Mouse (Mus musculus): ENCODE measurements at regions not wholly inside any gene's neighbourhood (a gene's known extent, or its start where the extent isn't known, plus 50 kb on each side); places are given as distances from the start of the nearest gene placed in this dataset.

- H3K27ac ChIP-seq (ENCODE audit: low read length), result no peak overlapping the region
- no peak for ATAC-seq (ENCODE audit: low read depth)
These were observed 242.7 kb upstream of the Sulf2 start for GRCm38 (mm10) chr2:166398156-166398555.

GRCm38 (mm10) chr2:166394666-166395065 lies 239.2 kb upstream of the Sulf2 start:
- no peak overlapping the region for H3K4me2 ChIP-seq (ENCODE audit: low read depth, low read length)
- no peak overlapping the region for H3K27ac ChIP-seq (ENCODE audit: low read length)
- no peaks in the 10 kb centered on the region for H3K9me3 ChIP-seq (replicated peaks; ENCODE audit: control insufficient read depth, low read length)
- H3K4me3 ChIP-seq (ENCODE audit: low read depth, low read length), result no peak overlapping the region
- WGBS (ENCODE audit: insufficient replicate concordance), result 66% methylated on average over 13 of the region's 13 CpGs
- H3K27me3 ChIP-seq (ENCODE audit: control insufficient read depth, insufficient read depth, low read depth, low read length), result no peaks in the 10 kb centered on the region
- no peak overlapping the region for H3K9ac ChIP-seq (ENCODE audit: low read depth, low read length)
- no peak for ATAC-seq (ENCODE audit: low read depth)
- no peaks in the 10 kb centered on the region for H3K36me3 ChIP-seq (ENCODE audit: control insufficient read depth, insufficient read depth)
- H3K4me1 ChIP-seq (ENCODE audit: control insufficient read depth, low read depth, low read length), result no peaks in the 10 kb centered on the region

More at GRCm38 (mm10) chr2:166398156-166398555, 242.7 kb upstream of the Sulf2 start:
- Histone ChIP-seq H3K4me2 (ENCODE audit: low read depth, low read length) (no peak overlapping the region), H3K36me3 (ENCODE audit: control insufficient read depth, insufficient read depth) (no peaks in the 10 kb centered on the region), H3K9ac (ENCODE audit: low read depth, low read length) (no peak overlapping the region), H3K4me3 (ENCODE audit: low read depth, low read length) (no peak overlapping the region), H3K4me1 (ENCODE audit: control insufficient read depth, low read depth, low read length) (no peaks in the 10 kb centered on the region), H3K9me3 (replicated peaks; ENCODE audit: control insufficient read depth, low read length) (no peaks in the 10 kb centered on the region), H3K27me3 (ENCODE audit: control insufficient read depth, insufficient read depth, low read depth, low read length) (no peaks in the 10 kb centered on the region)
- 52% methylated on average over 10 of the region's 10 CpGs for WGBS (ENCODE audit: insufficient replicate concordance)

GRCm38 (mm10) chr2:166391176-166391575 lies 235.7 kb upstream of the Sulf2 start:
- H3K9me3 ChIP-seq (replicated peaks; ENCODE audit: control insufficient read depth, low read length), result no peaks in the 10 kb centered on the region
- 41% methylated on average over 5 of the region's 5 CpGs for WGBS (ENCODE audit: insufficient replicate concordance)
- H3K36me3 ChIP-seq (ENCODE audit: control insufficient read depth, insufficient read depth), result no peaks in the 10 kb centered on the region
- no peaks in the 10 kb centered on the region for H3K4me1 ChIP-seq (ENCODE audit: control insufficient read depth, low read depth, low read length)
- no peak overlapping the region for H3K4me2 ChIP-seq (ENCODE audit: low read depth, low read length)
- no peak for ATAC-seq (ENCODE audit: low read depth)
- H3K9ac ChIP-seq (ENCODE audit: low read depth, low read length), result no peak overlapping the region
- no peak overlapping the region for H3K4me3 ChIP-seq (ENCODE audit: low read depth, low read length)
- no peak overlapping the region for H3K27ac ChIP-seq (ENCODE audit: low read length)
- no peaks in the 10 kb centered on the region for H3K27me3 ChIP-seq (ENCODE audit: control insufficient read depth, insufficient read depth, low read depth, low read length)

- Histone ChIP-seq H3K27me3 (ENCODE audit: control insufficient read depth, insufficient read depth, low read depth, low read length) (no peaks in the 10 kb centered on the region), H3K36me3 (ENCODE audit: control insufficient read depth, insufficient read depth) (no peaks in the 10 kb centered on the region), H3K9ac (ENCODE audit: low read depth, low read length) (no peak overlapping the region), H3K4me1 (ENCODE audit: control insufficient read depth, low read depth, low read length) (no peaks in the 10 kb centered on the region), H3K4me3 (ENCODE audit: low read depth, low read length) (no peak overlapping the region), H3K9me3 (replicated peaks; ENCODE audit: control insufficient read depth, low read length) (no peaks in the 10 kb centered on the region), H3K4me2 (ENCODE audit: low read depth, low read length) (no peak overlapping the region), H3K27ac (ENCODE audit: low read length) (no peak overlapping the region)
- no peak for ATAC-seq (ENCODE audit: low read depth)
- WGBS (ENCODE audit: insufficient replicate concordance), result 43% methylated on average over 6 of the region's 6 CpGs
These were observed 232.6 kb upstream of the Sulf2 start for GRCm38 (mm10) chr2:166388050-166388449.

- no peaks in the 10 kb centered on the region for H3K27me3 ChIP-seq (ENCODE audit: control insufficient read depth, insufficient read depth, low read depth, low read length)
- 40% methylated on average over 5 of the region's 5 CpGs for WGBS (ENCODE audit: insufficient replicate concordance)
- no peak overlapping the region for H3K27ac ChIP-seq (ENCODE audit: low read length)
- H3K9ac ChIP-seq (ENCODE audit: low read depth, low read length), result no peak overlapping the region
- H3K9me3 ChIP-seq (replicated peaks; ENCODE audit: control insufficient read depth, low read length), result no peaks in the 10 kb centered on the region
- H3K4me3 ChIP-seq (ENCODE audit: low read depth, low read length), result no peak overlapping the region
- ATAC-seq (ENCODE audit: low read depth), result no peak
- H3K36me3 ChIP-seq (ENCODE audit: control insufficient read depth, insufficient read depth), result no peaks in the 10 kb centered on the region
- no peaks in the 10 kb centered on the region for H3K4me1 ChIP-seq (ENCODE audit: control insufficient read depth, low read depth, low read length)
- H3K4me2 ChIP-seq (ENCODE audit: low read depth, low read length), result no peak overlapping the region
These were observed 231.4 kb upstream of the Sulf2 start for GRCm38 (mm10) chr2:166386817-166387216.

GRCm38 (mm10) chr2:166384583-166384982 lies 229.1 kb upstream of the Sulf2 start:
- no peak overlapping the region for H3K9ac ChIP-seq (ENCODE audit: low read depth, low read length)
- ATAC-seq (ENCODE audit: low read depth), result no peak
- H3K36me3 ChIP-seq (ENCODE audit: control insufficient read depth, insufficient read depth), result no peaks in the 10 kb centered on the region
- no peaks in the 10 kb centered on the region for H3K9me3 ChIP-seq (replicated peaks; ENCODE audit: control insufficient read depth, low read length)
- no peaks in the 10 kb centered on the region for H3K4me1 ChIP-seq (ENCODE audit: control insufficient read depth, low read depth, low read length)
- 52% methylated on average over 6 of the region's 6 CpGs for WGBS (ENCODE audit: insufficient replicate concordance)
- H3K27ac ChIP-seq (ENCODE audit: low read length), result no peak overlapping the region
- H3K4me3 ChIP-seq (ENCODE audit: low read depth, low read length), result no peak overlapping the region
- H3K4me2 ChIP-seq (ENCODE audit: low read depth, low read length), result no peak overlapping the region
- no peaks in the 10 kb centered on the region for H3K27me3 ChIP-seq (ENCODE audit: control insufficient read depth, insufficient read depth, low read depth, low read length)

- no peaks in the 10 kb centered on the region for H3K27me3 ChIP-seq (ENCODE audit: control insufficient read depth, insufficient read depth, low read depth, low read length)
- no peak overlapping the region for H3K9ac ChIP-seq (ENCODE audit: low read depth, low read length)
- H3K4me2 ChIP-seq (ENCODE audit: low read depth, low read length), result no peak overlapping the region
- WGBS (ENCODE audit: insufficient replicate concordance), result 60% methylated on average over 5 of the region's 5 CpGs
- H3K36me3 ChIP-seq (ENCODE audit: control insufficient read depth, insufficient read depth), result no peaks in the 10 kb centered on the region
- H3K4me3 ChIP-seq (ENCODE audit: low read depth, low read length), result no peak overlapping the region
- no peaks in the 10 kb centered on the region for H3K4me1 ChIP-seq (ENCODE audit: control insufficient read depth, low read depth, low read length)
- ATAC-seq (ENCODE audit: low read depth), result no peak
- H3K27ac ChIP-seq (ENCODE audit: low read length), result no peak overlapping the region
- no peaks in the 10 kb centered on the region for H3K9me3 ChIP-seq (replicated peaks; ENCODE audit: control insufficient read depth, low read length)
These were observed 227.9 kb upstream of the Sulf2 start for GRCm38 (mm10) chr2:166383356-166383755.

- 52% methylated on average over 7 of the region's 7 CpGs for WGBS (ENCODE audit: insufficient replicate concordance)
- no peaks in the 10 kb centered on the region for H3K27me3 ChIP-seq (ENCODE audit: control insufficient read depth, insufficient read depth, low read depth, low read length)
- H3K27ac ChIP-seq (ENCODE audit: low read length), result no peak overlapping the region
- H3K4me2 ChIP-seq (ENCODE audit: low read depth, low read length), result no peak overlapping the region
- no peaks in the 10 kb centered on the region for H3K36me3 ChIP-seq (ENCODE audit: control insufficient read depth, insufficient read depth)
- no peaks in the 10 kb centered on the region for H3K4me1 ChIP-seq (ENCODE audit: control insufficient read depth, low read depth, low read length)
- H3K9ac ChIP-seq (ENCODE audit: low read depth, low read length), result no peak overlapping the region
- H3K4me3 ChIP-seq (ENCODE audit: low read depth, low read length), result no peak overlapping the region
- no peak for ATAC-seq (ENCODE audit: low read depth)
- no peaks in the 10 kb centered on the region for H3K9me3 ChIP-seq (replicated peaks; ENCODE audit: control insufficient read depth, low read length)
These were observed 226.7 kb upstream of the Sulf2 start for GRCm38 (mm10) chr2:166382180-166382579.

GRCm38 (mm10) chr2:166380854-166381253 lies 225.4 kb upstream of the Sulf2 start:
- Histone ChIP-seq H3K27ac (ENCODE audit: low read length) (no peak overlapping the region), H3K27me3 (ENCODE audit: control insufficient read depth, insufficient read depth, low read depth, low read length) (no peaks in the 10 kb centered on the region), H3K4me2 (ENCODE audit: low read depth, low read length) (no peak overlapping the region), H3K4me1 (ENCODE audit: control insufficient read depth, low read depth, low read length) (no peaks in the 10 kb centered on the region), H3K9ac (ENCODE audit: low read depth, low read length) (no peak overlapping the region), H3K9me3 (replicated peaks; ENCODE audit: control insufficient read depth, low read length) (no peaks in the 10 kb centered on the region), H3K36me3 (ENCODE audit: control insufficient read depth, insufficient read depth) (no peaks in the 10 kb centered on the region), H3K4me3 (ENCODE audit: low read depth, low read length) (no peak overlapping the region)
- no peak for ATAC-seq (ENCODE audit: low read depth)
- WGBS (ENCODE audit: insufficient replicate concordance), result 57% methylated on average over 9 of the region's 9 CpGs

GRCm38 (mm10) chr2:166378325-166378724 lies 222.9 kb upstream of the Sulf2 start:
- no peaks in the 10 kb centered on the region for H3K27me3 ChIP-seq (ENCODE audit: control insufficient read depth, insufficient read depth, low read depth, low read length)
- no peak overlapping the region for H3K4me3 ChIP-seq (ENCODE audit: low read depth, low read length)
- WGBS (ENCODE audit: insufficient replicate concordance), result 39% methylated on average over 3 of the region's 3 CpGs
- no peaks in the 10 kb centered on the region for H3K36me3 ChIP-seq (ENCODE audit: control insufficient read depth, insufficient read depth)
- no peaks in the 10 kb centered on the region for H3K4me1 ChIP-seq (ENCODE audit: control insufficient read depth, low read depth, low read length)
- no peak overlapping the region for H3K9ac ChIP-seq (ENCODE audit: low read depth, low read length)
- H3K27ac ChIP-seq (ENCODE audit: low read length), result no peak overlapping the region
- H3K9me3 ChIP-seq (replicated peaks; ENCODE audit: control insufficient read depth, low read length), result no peaks in the 10 kb centered on the region
- ATAC-seq (ENCODE audit: low read depth), result no peak
- no peak overlapping the region for H3K4me2 ChIP-seq (ENCODE audit: low read depth, low read length)
